Mouse (Mus musculus) lung, adult 2 months (tissue): Measurements from ENCODE around the gene Cd59a.

Experiments used
- CTCF ChIP-seq: fragments of 200-500 bp; IDR thresholded peaks from 2 replicates; pipeline ENCODE4 v1.5.1; 2011; ENCODE audit warnings: mild to moderate bottlenecking, low read length, control low read depth; ENCODE audit not compliant: insufficient read depth
- POLR2A ChIP-seq: fragments of 200-500 bp; IDR thresholded peaks from 2 replicates; pipeline ENCODE4 v1.6.1; 2011; ENCODE audit warnings: low read depth, mild to moderate bottlenecking, control low read depth, low read length, borderline replicate concordance; ENCODE audit errors: extremely low read depth

- TF ChIP-seq POLR2A, result no peak
- no peak for TF ChIP-seq CTCF
Measured at GRCm38 (mm10) chr2:104133042-104133810, 37.6 kb downstream of the Cd59a start.
